Mouse (Mus musculus) urinary bladder, postnatal 10 days (tissue): Measurements from ENCODE around the gene Zfp784.

Experiments used
- DNase-seq: peaks from one replicate; pipeline ENCODE4 v3.0.0; 2022; ENCODE audit warnings: low spot score

Zfp784 gene

DNA sequence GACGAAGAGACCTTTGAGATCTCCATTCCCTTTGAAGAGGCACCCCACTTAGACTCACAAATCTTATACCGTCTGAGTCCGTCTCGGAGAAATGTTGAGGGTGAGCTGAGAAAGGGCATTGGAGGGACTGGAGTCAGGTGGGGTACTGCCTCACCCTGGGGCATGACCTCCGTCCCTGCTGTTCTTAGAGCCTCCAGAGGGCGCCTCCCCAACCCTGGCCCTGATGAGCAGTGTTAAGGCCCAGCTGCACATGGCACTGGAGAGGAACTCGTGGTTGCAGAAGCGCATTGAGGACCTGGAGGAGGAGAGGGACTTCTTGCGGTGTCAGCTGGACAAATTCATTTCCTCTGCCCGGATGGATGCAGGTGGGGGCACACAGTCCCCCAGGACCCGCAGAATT lies 19.6 kb upstream of the Zfp784 start:
- no peak for DNase-seq

- DNase-seq: no peak
These were observed 19.1 kb upstream of the Zfp784 start for GRCm38 (mm10) chr7:5057381-5057780.

DNA sequence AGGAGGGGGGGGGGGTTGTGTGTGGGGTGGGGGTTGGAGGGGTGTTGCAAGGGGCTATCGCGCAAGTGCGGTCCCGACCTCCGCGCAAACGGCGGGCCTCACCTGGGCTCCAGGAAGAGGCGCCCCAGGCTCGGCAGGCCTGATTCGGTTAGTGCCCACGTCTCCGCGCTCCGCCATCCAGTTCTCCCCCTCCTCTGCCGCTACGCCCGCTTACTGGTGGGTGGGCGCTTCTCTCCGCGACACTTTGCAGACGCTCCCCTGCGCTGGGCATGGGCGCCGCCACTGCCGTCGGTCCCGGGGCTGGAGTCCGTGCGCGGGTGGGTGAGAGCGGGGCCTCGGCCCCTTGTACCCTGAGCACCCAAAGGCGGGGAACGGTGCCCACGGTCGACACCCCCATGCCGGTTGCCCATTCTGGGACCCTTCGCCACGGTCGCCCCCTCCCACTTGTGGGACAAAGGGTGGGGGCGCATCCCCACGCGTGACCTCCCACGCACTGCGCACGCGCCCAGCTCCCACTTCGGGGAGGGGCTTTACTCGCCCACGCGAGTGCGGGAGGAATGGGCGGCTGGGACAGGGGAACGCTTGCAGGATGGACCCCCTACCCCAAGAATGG lies 18.5 kb upstream of the Zfp784 start:
- no peak for DNase-seq

DNA sequence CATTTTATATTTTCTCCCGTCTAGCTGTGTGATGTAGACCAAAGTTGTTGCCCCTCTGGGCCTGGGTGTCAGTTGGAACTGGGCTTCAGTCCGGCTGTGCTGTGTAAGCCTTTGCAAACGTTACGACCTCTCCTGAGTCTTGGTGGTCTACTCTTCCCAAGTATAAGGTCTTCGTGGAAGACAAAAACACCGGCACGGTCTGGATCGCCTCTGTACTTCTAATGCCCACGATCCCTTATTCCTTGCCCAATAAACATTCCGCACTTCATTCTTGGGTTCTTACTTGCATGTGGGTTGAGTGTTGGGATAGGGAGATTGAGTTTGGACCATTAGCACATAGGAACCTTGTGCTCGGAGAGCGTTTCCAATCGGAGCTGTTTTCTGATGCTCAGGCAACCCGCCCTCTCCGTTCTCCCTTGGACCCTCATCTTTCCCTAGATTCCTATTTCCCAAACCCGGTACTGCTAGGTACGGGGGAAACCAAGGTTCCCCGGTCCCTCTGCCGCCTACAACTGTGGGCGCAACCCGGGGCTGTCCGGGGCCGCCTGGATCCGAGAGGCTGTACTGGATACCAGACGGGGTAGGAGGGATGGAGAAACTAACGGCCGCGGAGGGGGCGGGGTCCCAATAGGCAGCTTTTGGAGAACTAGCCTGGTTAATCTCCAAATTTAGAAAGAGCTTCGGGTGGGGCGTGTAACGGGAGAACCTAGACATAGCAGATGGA lies 15.4 kb upstream of the Zfp784 start:
- DNase-seq: no peak

DNA sequence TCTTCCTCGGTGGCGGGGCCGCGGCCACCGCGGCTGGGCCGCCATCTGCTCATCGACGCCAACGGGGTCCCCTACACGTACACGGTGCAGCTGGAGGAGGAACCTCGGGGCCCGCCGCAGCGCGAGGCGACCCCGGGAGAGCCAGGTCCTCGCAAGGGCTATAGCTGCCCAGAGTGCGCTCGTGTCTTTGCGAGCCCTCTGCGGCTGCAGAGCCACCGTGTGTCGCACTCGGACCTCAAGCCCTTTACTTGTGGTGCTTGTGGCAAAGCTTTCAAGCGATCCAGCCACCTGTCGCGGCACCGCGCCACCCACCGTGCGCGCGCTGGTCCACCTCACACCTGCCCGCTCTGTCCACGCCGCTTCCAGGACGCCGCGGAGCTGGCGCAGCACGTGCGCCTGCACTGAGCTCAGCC lies 14.7 kb upstream of the Zfp784 start:
- DNase-seq: no peak

GRCm38 (mm10) chr7:5052438-5052837 lies 14.2 kb upstream of the Zfp784 start:
- DNase-seq: no peak

- no peak for DNase-seq
These were observed 13.2 kb upstream of the Zfp784 start, which contains the start of gene Zfp580 for GRCm38 (mm10) chr7:5051193-5052192. Gene Zfp580 (plus strand): TSS chr7:5051538.

DNA sequence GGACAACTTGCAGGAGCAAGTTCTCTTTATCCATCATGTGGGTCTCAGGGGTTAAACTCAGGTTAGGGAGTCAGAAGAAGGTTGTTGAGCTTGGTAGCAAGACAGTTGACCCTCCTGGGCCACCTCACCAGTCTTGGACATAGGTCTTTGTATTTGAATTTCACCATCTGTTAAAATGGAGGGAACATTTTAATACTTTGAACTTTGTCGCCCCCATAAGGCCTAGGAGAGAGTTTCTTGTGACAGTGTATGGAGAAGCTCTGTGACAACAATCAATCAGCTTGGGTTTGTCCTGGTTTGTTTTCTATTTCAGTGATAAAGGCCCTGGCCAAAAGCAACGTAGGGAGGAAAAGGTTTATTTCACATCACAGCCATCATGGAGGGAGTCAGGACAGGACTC lies 9.1 kb upstream of the Zfp784 start:
- DNase-seq: no peak

DNA sequence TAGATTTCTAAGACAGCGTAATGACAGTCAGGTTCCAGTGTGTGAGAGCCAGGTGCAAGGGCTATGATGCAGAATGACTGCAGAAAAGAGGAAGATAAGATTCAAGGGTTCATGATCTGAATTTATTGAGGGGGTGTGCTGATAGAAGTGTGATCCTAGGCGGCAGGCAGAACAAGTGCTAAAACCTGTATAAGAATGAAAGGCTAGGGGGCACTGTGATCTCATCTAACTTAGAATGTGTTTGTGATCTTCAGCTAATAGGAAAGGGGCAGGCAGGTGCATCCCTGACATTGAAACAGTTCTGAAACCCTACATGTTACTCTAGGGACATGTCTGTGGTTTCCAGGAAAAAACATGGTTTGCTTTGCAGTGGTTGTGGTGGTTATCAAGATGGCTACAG lies 7.9 kb upstream of the Zfp784 start:
- DNase-seq: no peak

- no peak for DNase-seq
These were observed 6.7 kb upstream of the Zfp784 start for GRCm38 (mm10) chr7:5044981-5045380.

GRCm38 (mm10) chr7:5038940-5039339 lies 694 bp upstream of the Zfp784 start:
- DNase-seq: no peak

GRCm38 (mm10) chr7:5037467-5037866 lies 779 bp downstream of the Zfp784 start:
- no peak for DNase-seq

GRCm38 (mm10) chr7:5037026-5037425 lies 1.2 kb downstream of the Zfp784 start:
- no peak for DNase-seq

DNA sequence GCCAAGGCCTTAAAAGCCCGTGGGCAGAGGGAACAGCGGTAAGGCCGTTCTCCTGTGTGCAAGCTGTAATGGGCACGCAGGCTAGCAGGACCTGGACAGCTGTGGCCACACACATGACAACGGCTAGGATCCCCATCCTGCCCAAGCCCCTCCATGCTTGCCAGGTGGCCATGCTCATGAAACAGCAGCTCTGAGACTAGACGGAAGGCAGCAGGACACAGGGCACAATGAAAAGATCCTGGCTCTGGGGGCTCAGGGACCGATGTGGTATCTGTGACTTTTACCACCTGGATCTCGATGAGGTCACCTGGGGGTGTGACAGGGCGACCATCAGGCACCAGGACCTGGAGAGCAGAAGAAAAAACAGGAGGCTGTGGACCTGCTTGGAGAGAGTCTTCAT lies 2.1 kb downstream of the Zfp784 start:
- DNase-seq: no peak

GRCm38 (mm10) chr7:5035628-5036027 lies 2.6 kb downstream of the Zfp784 start:
- DNase-seq: no peak

DNA sequence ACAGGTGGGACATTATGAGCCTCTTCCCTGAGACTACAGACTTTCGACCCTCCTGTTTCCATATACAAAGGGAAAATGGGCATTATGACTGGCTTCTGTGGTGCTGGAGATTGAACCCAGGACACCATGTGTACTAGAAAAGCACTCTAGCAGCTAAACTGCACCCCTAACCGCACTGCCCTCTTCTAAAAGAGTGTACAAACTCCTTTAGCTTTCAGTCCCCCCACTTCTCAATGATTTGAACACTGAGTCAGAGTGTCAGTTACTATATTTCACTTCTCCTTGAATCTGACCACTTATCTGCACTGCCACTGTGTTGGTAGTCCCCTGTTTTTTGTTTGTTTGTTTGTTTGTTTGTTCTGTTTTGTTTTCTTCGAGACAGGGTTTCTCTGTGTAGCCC lies 4.4 kb downstream of the Zfp784 start, which contains the start of gene 4632433K11Rik:
TSS of gene 4632433K11Rik (plus strand) at position 301 of the 400 bp plus-strand sequence.
- no peak for DNase-seq

GRCm38 (mm10) chr7:5031496-5031895 lies 6.8 kb downstream of the Zfp784 start:
- DNase-seq: no peak

DNA sequence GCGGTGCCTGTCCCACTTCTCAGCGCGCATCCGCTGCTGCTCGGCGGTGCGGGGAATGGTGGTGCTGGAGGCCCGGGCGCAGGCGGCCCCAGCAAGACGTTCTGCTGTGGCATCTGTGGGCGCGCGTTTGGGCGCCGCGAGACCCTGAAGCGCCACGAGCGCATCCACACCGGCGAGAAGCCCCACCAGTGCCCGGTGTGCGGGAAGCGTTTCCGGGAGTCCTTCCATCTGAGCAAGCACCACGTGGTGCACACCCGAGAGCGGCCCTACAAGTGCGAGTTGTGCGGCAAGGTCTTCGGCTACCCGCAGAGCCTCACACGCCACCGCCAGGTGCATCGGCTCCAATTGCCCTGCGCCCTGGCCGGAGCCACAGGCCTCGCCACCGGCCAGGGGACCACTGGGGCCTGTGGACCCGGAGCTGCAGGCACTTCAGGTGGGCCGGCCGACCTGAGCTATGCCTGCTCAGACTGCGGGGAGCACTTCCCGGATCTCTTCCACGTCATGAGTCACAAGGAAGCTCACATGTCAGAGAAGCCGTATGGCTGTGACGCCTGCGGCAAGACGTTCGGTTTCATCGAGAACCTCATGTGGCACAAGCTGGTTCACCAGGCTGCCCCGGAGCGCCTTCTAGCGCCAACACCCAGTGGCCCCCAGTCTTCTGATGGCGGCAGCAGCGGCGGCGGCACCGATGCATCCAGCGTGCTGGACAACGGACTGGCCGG lies 7.5 kb downstream of the Zfp784 start:
- no peak for DNase-seq

DNA sequence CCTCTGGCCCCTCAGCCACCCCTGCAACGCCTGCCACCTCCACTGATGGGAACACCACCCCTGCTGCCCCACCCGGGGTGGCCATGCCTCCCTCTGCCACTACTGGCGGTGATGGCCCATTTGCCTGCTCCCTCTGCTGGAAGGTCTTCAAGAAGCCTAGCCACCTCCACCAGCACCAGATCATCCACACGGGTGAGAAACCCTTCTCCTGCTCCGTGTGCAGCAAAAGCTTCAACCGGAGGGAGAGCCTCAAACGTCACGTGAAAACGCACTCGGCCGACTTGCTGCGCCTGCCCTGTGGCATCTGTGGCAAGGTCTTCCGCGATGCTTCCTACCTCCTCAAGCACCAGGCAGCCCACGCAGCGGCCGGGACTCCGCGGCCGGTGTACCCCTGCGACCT lies 8.3 kb downstream of the Zfp784 start:
- no peak for DNase-seq

- DNase-seq: no peak
These were observed 8.7 kb downstream of the Zfp784 start for GRCm38 (mm10) chr7:5029543-5029942.

- no peak for DNase-seq
These were observed 17.0 kb downstream of the Zfp784 start for GRCm38 (mm10) chr7:5021197-5021596.

DNA sequence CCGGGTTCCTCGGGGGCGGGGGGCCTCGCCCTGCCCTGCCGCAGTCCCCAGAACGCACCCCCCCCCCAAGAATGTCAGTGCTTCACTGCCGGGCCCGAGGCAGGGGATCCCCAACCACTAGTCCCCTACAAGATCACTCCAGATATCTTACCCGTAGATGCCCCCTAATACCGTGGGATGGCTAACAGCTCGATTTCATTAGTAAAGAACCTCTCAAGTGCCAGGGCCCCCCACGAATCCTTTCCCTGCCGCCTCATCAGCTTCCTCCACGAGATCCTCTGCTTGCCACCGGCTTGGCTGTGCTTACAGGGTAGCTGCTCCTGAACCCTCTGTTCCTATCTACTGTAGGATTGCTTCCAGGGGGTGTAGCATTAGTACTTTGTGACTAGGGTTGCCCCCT lies 17.6 kb downstream of the Zfp784 start:
- no peak for DNase-seq
